Mouse (Mus musculus) kidney, adult 2 months (tissue): ENCODE results near the gene Nrxn3.

Experiments
- CTCF ChIP-seq: fragments of 200-500 bp; conservative IDR thresholded peaks from 2 replicates; pipeline ENCODE4 v1.5.1; 2011; ENCODE audit warnings: low read depth, mild to moderate bottlenecking, control low read depth, low read length, moderate library complexity, mixed read lengths; ENCODE audit not compliant: insufficient read depth, insufficient read length
- POLR2A ChIP-seq: fragments of 200-500 bp; IDR thresholded peaks from one replicate; pipeline ENCODE4 v1.6.1; 2011; ENCODE audit warnings: low read depth, low read length, control low read depth

DNA sequence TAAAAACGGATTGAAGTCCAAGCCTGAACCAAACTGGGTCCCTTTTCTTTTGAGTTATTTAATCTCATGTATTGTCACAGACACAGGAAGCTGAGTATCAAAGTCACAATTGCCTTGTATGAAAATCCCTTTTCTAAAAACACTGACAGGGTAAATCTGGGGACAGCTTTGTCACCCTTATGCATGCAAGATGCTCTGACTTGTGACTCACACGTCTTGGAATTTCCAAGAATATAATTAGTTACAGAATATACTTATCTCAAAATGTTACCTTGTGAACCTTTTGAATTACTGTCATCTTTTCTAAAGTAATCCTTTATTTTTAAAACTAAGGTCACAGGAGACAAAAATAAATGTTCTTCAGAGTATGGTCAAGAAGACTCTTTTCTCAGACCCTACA is 748.6 kb downstream of the Nrxn3 start:
- no peak for TF ChIP-seq CTCF
- no peak for TF ChIP-seq POLR2A
